Mouse (Mus musculus): ENCODE results near the gene Itgb2.
A peak's percentile ranks its signal among the peaks of the same experiment; 100 is the strongest.

Gene Itgb2

GRCm38 (mm10) chr10:77589117-77589516 lies 59.1 kb downstream of the Itgb2 start:
- no peak for DNase-seq

GRCm38 (mm10) chr10:77589749-77590148 lies 59.7 kb downstream of the Itgb2 start:
- DNase-seq, result no peak

- peak; percentile 70 to 79 for DNase-seq
Measured at GRCm38 (mm10) chr10:77590812-77591211, 60.8 kb downstream of the Itgb2 start.

GRCm38 (mm10) chr10:77591546-77591945 lies 61.5 kb downstream of the Itgb2 start:
- peak in 1 of 2 experiments; percentile 23 for DNase-seq

- DNase-seq, result no peak
Measured at GRCm38 (mm10) chr10:77596060-77596459, 66.0 kb downstream of the Itgb2 start.

GRCm38 (mm10) chr10:77603021-77603420 lies 73.0 kb downstream of the Itgb2 start:
- DNase-seq, result no peak

GRCm38 (mm10) chr10:77604111-77604510 lies 74.1 kb downstream of the Itgb2 start:
- peak in 1 of 2 experiments; percentile 43 for DNase-seq

- peak; percentile 47 to 55 for DNase-seq
Measured at GRCm38 (mm10) chr10:77604958-77605357, 74.9 kb downstream of the Itgb2 start.

- DNase-seq, result peak in 1 of 2 experiments; percentile 37
Measured at GRCm38 (mm10) chr10:77605368-77605767, 75.3 kb downstream of the Itgb2 start.

- DNase-seq, result peak; percentile 97 to 98
Measured at GRCm38 (mm10) chr10:77605908-77606826, 76.1 kb downstream of the Itgb2 start, which contains the start of the genes Sumo3 and Gm49325. Sumo3 (plus strand) TSS chr10:77606097. Gm49325 (plus strand) TSS chr10:77606197.

GRCm38 (mm10) chr10:77606855-77607254 lies 76.8 kb downstream of the Itgb2 start:
- no peak for DNase-seq

- DNase-seq, result peak; percentile 58 to 72
Measured at GRCm38 (mm10) chr10:77607441-77607840, 77.4 kb downstream of the Itgb2 start.

GRCm38 (mm10) chr10:77608589-77608988 lies 78.5 kb downstream of the Itgb2 start:
- DNase-seq, result no peak

GRCm38 (mm10) chr10:77610221-77610961 lies 80.3 kb downstream of the Itgb2 start:
- no peak for DNase-seq

- DNase-seq, result peak; percentile 82 to 92
Measured at GRCm38 (mm10) chr10:77613409-77613808, 83.4 kb downstream of the Itgb2 start.

Data from kidney, postnatal 25 days (tissue).